Mouse (Mus musculus): ENCODE measurements around the gene Tmem216.

Gene Tmem216

DNA sequence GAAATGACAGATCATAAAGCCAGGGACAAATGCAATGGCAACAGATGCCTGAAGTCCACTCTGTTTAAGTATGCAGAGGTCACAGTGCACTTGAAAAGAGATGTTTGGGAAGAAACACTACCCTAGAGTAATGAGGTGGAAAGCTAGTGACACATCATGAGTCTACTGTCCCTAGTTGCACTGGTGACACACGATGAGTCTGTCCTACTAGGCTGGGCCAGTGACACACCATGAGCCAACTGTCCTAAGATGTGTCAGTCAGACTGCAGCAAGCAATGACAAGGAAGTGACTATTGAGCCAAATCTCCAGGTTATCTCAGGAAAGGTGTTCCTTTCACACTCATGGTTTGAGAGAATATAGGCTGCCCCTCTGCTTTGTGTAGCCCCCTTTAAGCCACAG lies 60.4 kb downstream of the Tmem216 start:
- WGBS, result 78% methylated on average over 1 of the region's 1 CpGs

DNA sequence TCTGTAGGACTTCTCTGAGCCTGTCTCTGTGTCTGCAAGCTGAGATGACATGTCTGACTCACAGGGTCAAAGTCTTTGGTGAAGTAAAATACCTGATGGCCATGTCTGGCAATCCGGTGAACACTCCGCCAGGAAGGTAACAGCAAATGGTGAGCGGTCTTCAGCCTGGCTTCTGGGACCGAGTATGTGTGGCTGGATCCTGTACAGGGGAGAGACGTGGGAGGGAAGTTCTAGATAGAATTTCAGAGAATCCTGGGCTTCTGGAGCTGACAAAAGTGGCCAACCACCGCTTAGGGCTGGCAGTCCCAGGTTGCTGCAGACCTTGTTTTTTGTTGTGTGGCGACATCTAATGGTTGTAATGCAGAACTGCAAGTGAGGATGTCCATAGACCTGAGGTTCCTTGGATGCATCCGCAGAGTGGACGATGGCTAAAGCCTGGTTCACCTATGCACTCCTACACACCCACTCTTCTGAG lies 69.7 kb downstream of the Tmem216 start:
- 17% methylated on average over 9 of the region's 9 CpGs for WGBS

Data from cerebral cortex, adult 2 months (tissue).